Mouse (Mus musculus) retina, adult 2 months (tissue): Measurements from ENCODE around the gene Sall1.

Experiments
- DNase-seq: peaks from one replicate; pipeline ENCODE4 v3.0.0-alpha.2; 2012; ENCODE audit warnings: low read depth, low spot score

The Sall1 gene

GRCm38 (mm10) chr8:88991780-88992509 is 52.0 kb downstream of the Sall1 start:
- DNase-seq, result no peak

DNA sequence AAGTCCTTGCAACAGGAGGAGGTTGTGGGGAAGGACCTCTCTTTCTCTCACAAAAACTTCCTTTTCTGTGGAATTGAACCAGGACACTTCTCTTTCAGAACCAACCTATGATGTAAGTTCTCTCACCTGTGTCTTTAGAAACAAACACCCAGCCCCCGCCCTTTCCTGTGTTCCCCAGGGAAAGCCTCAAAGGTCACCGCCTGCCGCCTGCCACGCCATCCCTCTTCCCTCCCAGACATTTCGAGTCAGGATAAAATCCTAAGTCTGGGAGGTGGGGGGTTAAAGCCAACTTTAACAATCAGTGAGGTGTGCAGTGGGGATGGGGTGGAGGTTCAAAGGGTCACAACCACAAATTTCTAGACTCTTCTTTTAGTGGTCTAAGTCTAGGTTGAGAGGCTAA is 52.8 kb downstream of the Sall1 start:
- DNase-seq, result no peak

GRCm38 (mm10) chr8:88989002-88989401 is 55.0 kb downstream of the Sall1 start:
- no peak for DNase-seq

DNA sequence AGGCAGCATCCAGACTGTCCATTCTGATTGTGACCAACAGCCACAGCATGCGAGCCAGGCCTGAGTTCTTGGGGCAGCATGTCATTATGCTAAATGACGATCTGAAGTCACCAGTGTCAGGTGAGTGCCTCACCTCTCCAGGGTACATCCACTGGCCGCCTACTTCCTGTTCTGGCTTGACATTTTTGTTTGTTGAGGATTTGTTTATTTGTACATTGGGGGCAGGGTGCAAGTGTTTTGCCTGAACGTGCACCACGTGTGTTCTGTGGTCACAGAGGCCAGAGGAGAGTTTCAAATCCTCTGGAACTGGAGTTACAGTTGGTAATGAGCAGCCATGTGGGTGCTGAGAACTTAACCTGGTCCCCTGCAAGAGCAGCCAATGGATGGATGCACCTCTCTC is 60.5 kb downstream of the Sall1 start:
- no peak for DNase-seq
